Mouse (Mus musculus): ENCODE measurements around the gene Rnft2. TPM values are rescaled to one million over a fixed set of nuclear protein-coding genes. Genes with fewer than 3 reads are reported as not detected.
A peak's percentile ranks its signal among the peaks of the same experiment; 100 is the strongest.

Rnft2 gene
- polyA plus RNA-seq, 1 experiment from 2014 or later, result 0.97 TPM

DNA sequence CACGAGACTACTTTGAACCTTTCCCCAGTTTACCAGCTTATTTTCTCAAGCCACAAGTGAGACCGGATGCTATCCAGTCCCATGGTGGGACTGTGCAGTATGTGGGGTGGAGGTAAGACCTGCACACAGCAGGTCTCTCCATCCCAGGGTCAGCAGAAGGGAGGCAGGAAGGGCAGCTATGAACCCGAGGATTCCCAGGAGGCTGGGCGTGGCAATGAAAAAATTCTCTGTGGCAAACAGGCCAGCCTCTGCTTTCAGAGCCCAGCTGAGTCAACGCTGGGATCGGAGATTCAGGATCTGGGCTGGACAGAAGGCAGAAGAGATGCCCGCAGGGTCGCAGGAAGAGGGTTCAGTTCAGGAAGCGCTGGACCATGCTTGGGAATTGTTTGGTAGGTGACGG is 97.7 kb downstream of the Rnft2 start:
- Histone ChIP-seq H3K27ac (no peak overlapping the region), H3K27me3 (no peaks in the 10 kb centered on the region), H3K4me3 (no peak overlapping the region), H3K4me2 (no peak overlapping the region), H3K9ac (no peak overlapping the region), H3K4me1 (replicated peaks) (peaks cover 59% of the 10 kb centered on the region), H3K9me3 (replicated peaks) (no peaks in the 10 kb centered on the region), H3K36me3 (peaks cover 12% of the 10 kb centered on the region; the same call in 1 of the 2 replicates)
- ATAC-seq (replicated peaks; ENCODE audit: insufficient number of reproducible peaks, insufficient read depth, low FRiP score, low read depth), result no peak
- 76% methylated on average over 10 of the region's 10 CpGs for WGBS

DNA sequence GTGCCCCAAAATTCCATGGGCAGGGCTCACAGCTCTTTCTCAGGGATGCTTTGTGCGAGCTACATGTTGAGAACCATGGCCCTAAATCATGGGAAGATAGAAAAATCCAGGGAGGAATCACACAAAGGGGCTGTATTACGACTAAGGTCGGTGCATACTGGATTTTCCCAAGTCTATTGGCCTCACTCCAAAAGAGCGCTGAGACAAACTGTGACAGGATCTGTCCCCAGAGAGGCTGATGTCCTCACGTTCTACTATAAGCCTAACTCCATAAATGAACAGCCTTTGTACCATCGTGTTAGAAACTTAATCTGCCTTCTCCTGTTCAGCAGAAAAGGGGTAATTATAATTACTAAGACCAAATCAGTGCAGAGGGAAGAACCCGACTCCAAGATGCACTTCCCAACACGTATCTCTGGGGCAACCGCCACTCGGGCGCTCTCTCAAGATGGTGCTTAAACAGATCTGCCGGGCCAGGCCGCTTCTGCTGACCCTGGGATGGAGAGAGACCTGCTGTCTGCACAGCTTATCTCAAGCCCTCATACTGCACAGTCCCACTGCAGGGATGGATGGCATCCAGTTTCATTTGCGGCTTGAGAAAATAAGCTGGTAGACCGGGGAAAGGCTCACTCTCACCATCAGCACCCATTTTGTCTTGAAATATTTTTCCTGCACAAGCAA is 98.8 kb downstream of the Rnft2 start:
- Histone ChIP-seq H3K36me3 (peaks cover 18% of the 10 kb centered on the region), H3K9ac (no peak overlapping the region), H3K4me1 (replicated peaks) (peaks cover 57% of the 10 kb centered on the region), H3K4me3 (no peak overlapping the region), H3K9me3 (replicated peaks) (no peaks in the 10 kb centered on the region), H3K27me3 (no peaks in the 10 kb centered on the region), H3K4me2 (peak overlapping the region; percentile 38), H3K27ac (peak overlapping the region; percentile 60)
- peak; percentile 42 for ATAC-seq (replicated peaks; ENCODE audit: insufficient number of reproducible peaks, insufficient read depth, low FRiP score, low read depth)
- WGBS, result 31% methylated on average over 15 of the region's 15 CpGs

DNA sequence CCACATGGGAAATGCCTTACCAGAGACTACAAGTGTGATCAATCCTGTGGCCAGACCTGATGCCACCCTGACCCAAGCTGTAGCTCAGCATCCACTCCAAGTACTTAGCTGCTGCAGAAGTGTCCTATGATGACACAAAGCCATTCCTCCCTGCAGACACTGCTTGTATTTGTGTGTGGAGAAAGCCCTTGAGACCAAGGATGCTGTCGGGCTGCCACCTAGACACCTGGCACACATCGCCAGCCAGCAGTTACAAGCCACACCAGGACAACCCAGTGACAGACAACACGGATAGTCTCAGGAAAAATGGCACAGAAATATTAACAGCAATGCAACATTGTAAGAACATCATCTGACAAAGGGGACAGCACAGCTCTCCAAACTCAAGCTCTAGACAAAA is 99.5 kb downstream of the Rnft2 start:
- Histone ChIP-seq H3K36me3 (peaks cover 19% of the 10 kb centered on the region), H3K27me3 (no peaks in the 10 kb centered on the region), H3K9ac (no peak overlapping the region), H3K9me3 (replicated peaks) (no peaks in the 10 kb centered on the region), H3K4me1 (replicated peaks) (peaks cover 52% of the 10 kb centered on the region), H3K4me3 (no peak overlapping the region), H3K27ac (peak overlapping the region; percentile 60; the same call in 1 of the 2 replicates), H3K4me2 (no peak overlapping the region)
- 81% methylated on average over 3 of the region's 3 CpGs for WGBS
- no peak for ATAC-seq (replicated peaks; ENCODE audit: insufficient number of reproducible peaks, insufficient read depth, low FRiP score, low read depth)

DNA sequence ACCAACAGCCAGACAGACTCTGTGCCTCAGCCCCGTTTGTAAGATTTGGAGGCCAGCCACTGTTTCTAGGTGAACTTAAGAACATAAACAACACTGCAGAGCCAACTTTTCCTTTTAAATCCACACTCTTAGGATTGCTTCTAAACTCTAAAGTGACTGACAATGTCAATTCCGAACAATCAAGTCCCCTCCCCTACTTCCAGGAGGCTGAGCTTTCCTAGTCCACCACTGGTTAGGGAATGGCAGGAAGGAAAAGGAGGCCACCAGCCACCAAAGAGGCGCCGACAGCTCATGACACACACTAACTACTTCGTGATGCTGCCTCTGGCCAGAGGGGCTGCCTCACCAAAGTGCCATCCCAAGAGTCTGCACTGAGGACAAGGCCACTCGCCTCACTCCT is 100.1 kb downstream of the Rnft2 start:
- WGBS, result 62% methylated on average over 6 of the region's 6 CpGs
- no peaks in the 10 kb centered on the region for H3K9me3 ChIP-seq (replicated peaks)
- H3K36me3 ChIP-seq, result peaks cover 20% of the 10 kb centered on the region
- no peak overlapping the region for H3K4me2 ChIP-seq
- no peak overlapping the region for H3K27ac ChIP-seq
- no peak overlapping the region for H3K9ac ChIP-seq
- ATAC-seq (replicated peaks; ENCODE audit: insufficient number of reproducible peaks, insufficient read depth, low FRiP score, low read depth), result no peak
- H3K27me3 ChIP-seq, result no peaks in the 10 kb centered on the region
- H3K4me1 ChIP-seq (replicated peaks), result peaks cover 45% of the 10 kb centered on the region
- H3K4me3 ChIP-seq, result no peak overlapping the region

DNA sequence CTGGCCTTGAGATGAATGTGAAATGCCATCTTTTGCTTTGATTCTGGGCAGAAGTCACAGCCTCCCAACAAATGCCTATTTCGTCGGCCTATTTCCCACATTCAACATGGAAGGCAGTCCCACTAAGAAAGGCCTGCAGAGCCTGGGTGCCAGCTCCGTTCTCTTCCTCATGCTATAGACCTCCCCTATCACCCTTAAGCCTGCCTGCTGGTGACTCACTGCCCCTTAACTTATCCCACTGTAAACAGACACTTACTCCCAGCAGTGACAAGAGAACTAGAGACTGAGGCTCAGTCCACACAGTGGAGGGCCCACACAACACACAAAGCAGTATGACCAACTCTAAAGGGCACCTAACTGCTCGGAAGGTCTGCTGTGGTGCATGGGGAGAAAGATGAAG is 100.6 kb downstream of the Rnft2 start:
- Histone ChIP-seq H3K27me3 (no peaks in the 10 kb centered on the region), H3K4me3 (no peak overlapping the region), H3K4me1 (replicated peaks) (peaks cover 41% of the 10 kb centered on the region), H3K9ac (no peak overlapping the region), H3K36me3 (peaks cover 20% of the 10 kb centered on the region), H3K4me2 (no peak overlapping the region), H3K9me3 (replicated peaks) (no peaks in the 10 kb centered on the region), H3K27ac (no peak overlapping the region)
- WGBS, result 83% methylated on average over 4 of the region's 4 CpGs
- no peak for ATAC-seq (replicated peaks; ENCODE audit: insufficient number of reproducible peaks, insufficient read depth, low FRiP score, low read depth)

DNA sequence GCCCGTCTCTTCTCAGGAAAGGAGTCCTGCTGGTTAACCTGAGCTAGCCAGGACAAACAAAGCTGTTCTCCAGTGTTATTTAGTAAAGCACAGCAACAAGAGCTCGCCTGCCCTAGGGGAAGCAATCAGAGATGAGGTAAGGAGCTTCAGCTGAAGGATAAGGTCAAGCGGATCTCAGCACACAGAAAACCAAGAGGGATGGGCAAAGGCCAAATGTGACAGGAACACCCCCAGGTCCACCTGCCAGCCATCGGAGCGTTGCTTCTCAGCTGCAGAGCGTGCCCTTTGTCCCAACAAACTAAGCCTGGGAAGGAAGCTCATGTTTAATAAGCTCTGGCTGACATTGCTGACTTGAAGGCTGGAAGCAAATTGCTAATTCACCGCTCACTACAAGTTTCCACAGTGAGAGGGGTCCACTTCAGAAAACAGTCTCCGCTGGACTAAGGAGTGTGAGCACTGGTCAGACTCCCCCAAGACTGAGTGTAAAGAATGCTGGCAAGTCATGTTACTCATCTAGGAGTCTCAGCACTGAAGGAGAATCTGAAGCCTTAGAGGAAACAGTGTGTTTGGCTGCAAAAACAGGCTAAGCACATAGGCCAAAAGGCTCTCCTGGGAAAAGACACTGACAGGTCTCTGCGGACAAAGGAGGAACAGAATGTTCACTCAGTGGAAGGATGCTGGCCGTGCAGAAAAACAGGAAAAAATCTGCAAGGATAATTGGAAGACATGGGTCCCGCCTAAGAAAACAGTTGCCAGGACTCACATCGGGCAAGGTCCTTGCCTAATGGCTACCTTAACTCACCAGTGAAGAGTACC is 101.5 kb downstream of the Rnft2 start:
- Histone ChIP-seq H3K4me1 (replicated peaks) (peaks cover 36% of the 10 kb centered on the region), H3K36me3 (peaks cover 20% of the 10 kb centered on the region), H3K4me2 (no peak overlapping the region), H3K9ac (no peak overlapping the region), H3K27me3 (no peaks in the 10 kb centered on the region), H3K4me3 (no peak overlapping the region), H3K9me3 (replicated peaks) (no peaks in the 10 kb centered on the region), H3K27ac (no peak overlapping the region)
- no peak for ATAC-seq (replicated peaks; ENCODE audit: insufficient number of reproducible peaks, insufficient read depth, low FRiP score, low read depth)
- 78% methylated on average over 12 of the region's 12 CpGs for WGBS

DNA sequence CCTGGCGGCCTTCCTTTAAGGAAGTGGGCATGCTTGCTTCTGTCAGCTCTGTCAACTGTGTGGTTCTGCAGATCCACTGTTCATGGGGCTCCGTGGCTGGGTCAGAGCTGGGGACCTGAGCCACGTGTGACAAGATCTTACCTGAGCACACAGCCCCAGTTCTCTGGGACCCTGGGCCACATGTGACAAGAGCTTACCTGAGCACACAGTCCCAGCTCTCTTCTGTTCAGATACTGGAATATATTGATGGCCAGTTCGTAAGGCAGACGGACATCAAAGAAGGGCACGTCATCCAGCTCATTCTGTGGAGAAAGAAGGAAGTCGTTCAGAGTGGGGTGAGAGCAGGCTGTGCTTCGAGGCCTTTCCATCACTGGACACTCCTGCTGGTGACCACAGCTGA is 102.4 kb downstream of the Rnft2 start:
- 86% methylated on average over 8 of the region's 8 CpGs for WGBS
- peaks cover 35% of the 10 kb centered on the region for H3K4me1 ChIP-seq (replicated peaks)
- H3K4me3 ChIP-seq, result no peak overlapping the region
- H3K27ac ChIP-seq, result no peak overlapping the region
- H3K36me3 ChIP-seq, result peaks cover 20% of the 10 kb centered on the region
- no peak overlapping the region for H3K9ac ChIP-seq
- no peak overlapping the region for H3K4me2 ChIP-seq
- H3K9me3 ChIP-seq (replicated peaks), result no peaks in the 10 kb centered on the region
- no peak for ATAC-seq (replicated peaks; ENCODE audit: insufficient number of reproducible peaks, insufficient read depth, low FRiP score, low read depth)
- H3K27me3 ChIP-seq, result no peaks in the 10 kb centered on the region

Other genes with a start within 250 kb of the Rnft2 start
- 10.1 and 11.0 TPM in 2 replicates for gene Tesc, start 217.4 kb downstream of the Rnft2 start, polyA plus RNA-seq (2015; fragmentation: Nextera tagmentation; extraction: Ambion mirVana)
- gene Fbxw8, start 89.7 kb downstream of the Rnft2 start, polyA plus RNA-seq (2015; fragmentation: Nextera tagmentation; extraction: Ambion mirVana), result 18.1 and 23.5 TPM in 2 replicates
- gene Hrk, start 80.5 kb downstream of the Rnft2 start, polyA plus RNA-seq (2015; fragmentation: Nextera tagmentation; extraction: Ambion mirVana), result 0.03 and 0.13 TPM in 2 replicates
- 5.0 and 5.8 TPM in 2 replicates for gene 2410131K14Rik, start 111 bp upstream of the Rnft2 start, polyA plus RNA-seq (2015; fragmentation: Nextera tagmentation; extraction: Ambion mirVana)

Measured in heart, embryonic 15.5 days (tissue).